ENCODE assay signal across 8 mouse cellular contexts in genomic region chr11:102925351-102925717, GRCm38 (mm10). TPM values are rescaled to one million over a fixed set of nuclear protein-coding genes. Genes with fewer than 3 reads are reported as not detected.
A peak's percentile ranks its signal among the peaks of the same experiment; 100 is the strongest.
DNase-seq lines count a peak whose midpoint lies in the region; ATAC-seq and TF ChIP-seq lines count a peak whose summit lies in the region.

No protein-coding gene starts in this region.

- peaks cover 18% of the 10 kb centered on the region for H3K36me3 ChIP-seq in heart, embryonic 10.5 days
- peaks cover 0 to 20% of the 10 kb centered on the region in 2 experiments for H3K36me3 ChIP-seq in CH12.LX (replicated peaks in 1 of 2; ENCODE audit: control insufficient read depth in 1 of 2, insufficient read depth in 1 of 2, low read length in 1 of 2)
- H3K36me3 ChIP-seq in embryonic facial prominence, embryonic 11.5 days (replicated peaks; ENCODE audit: control insufficient read depth, insufficient read depth, low read depth, low read length), result no peaks in the 10 kb centered on the region
- peaks cover 16% of the 10 kb centered on the region for H3K36me3 ChIP-seq in megakaryocyte, embryonic 14.5 days (replicated peaks; ENCODE audit: low read length)

- H3K9ac ChIP-seq in CH12.LX (ENCODE audit: insufficient read depth, low read depth), result peak overlapping the region; percentile 59
- H3K9ac ChIP-seq in embryonic facial prominence, embryonic 11.5 days (replicated peaks; ENCODE audit: low read length), result peak overlapping the region; percentile 66

- no peaks in the 10 kb centered on the region for H3K9me3 ChIP-seq in heart, embryonic 10.5 days
- H3K9me3 ChIP-seq in CH12.LX (replicated peaks; ENCODE audit: low read length), result peaks cover 3% of the 10 kb centered on the region
- H3K9me3 ChIP-seq in embryonic facial prominence, embryonic 11.5 days (replicated peaks; ENCODE audit: control insufficient read depth, low read length), result no peaks in the 10 kb centered on the region
- H3K9me3 ChIP-seq in megakaryocyte, embryonic 14.5 days, result no peaks in the 10 kb centered on the region

- H3K4me2 ChIP-seq in CH12.LX (ENCODE audit: insufficient read depth, low read depth, poor library complexity, severe bottlenecking), result peak overlapping the region; percentile 63; the same call in 1 of the 2 replicates
- H3K4me2 ChIP-seq in embryonic facial prominence, embryonic 11.5 days (ENCODE audit: low read depth, low read length), result peak overlapping the region; percentile 44

- H3K27me3 ChIP-seq in heart, embryonic 10.5 days (ENCODE audit: insufficient read depth, poor library complexity, severe bottlenecking), result no peaks in the 10 kb centered on the region
- peaks cover 8% of the 10 kb centered on the region for H3K27me3 ChIP-seq in CH12.LX (replicated peaks)
- no peaks in the 10 kb centered on the region for H3K27me3 ChIP-seq in embryonic facial prominence, embryonic 11.5 days (ENCODE audit: control insufficient read depth, insufficient read depth, low read length)
- peaks cover 4% of the 10 kb centered on the region for H3K27me3 ChIP-seq in megakaryocyte, embryonic 14.5 days (replicated peaks)

- peak overlapping the region; percentile 93 for H3K27ac ChIP-seq in heart, embryonic 10.5 days
- peak overlapping the region; percentile 89 for H3K27ac ChIP-seq in CH12.LX (ENCODE audit: insufficient read depth, low read depth)
- H3K27ac ChIP-seq in embryonic facial prominence, embryonic 11.5 days (replicated peaks; ENCODE audit: low read depth, low read length), result peak overlapping the region; percentile 87

- no peak for DNase-seq in heart, embryonic 10.5 days (ENCODE audit: low spot score)
- no peak for DNase-seq in heart, adult 8-10 months (ENCODE audit: low spot score)
- peak; percentile 95 for DNase-seq in CH12.LX (ENCODE audit: extremely low read depth)
- DNase-seq in embryonic facial prominence, embryonic 11.5 days (ENCODE audit: low spot score), result peak; percentile 74
- DNase-seq in cerebellum, adult 11 months, result no peak
- DNase-seq in ovary, postnatal 14 days (ENCODE audit: low spot score), result no peak

- peak in 1 of 2 experiments; percentile 75; a peak in 3 of 4 replicates for TF ChIP-seq CTCF in CH12.LX (conservative IDR thresholded peaks at IDR 0.05 in 1 of 2, IDR thresholded peaks at IDR 0.05 in 1 of 2; ENCODE audit: low read depth in 2 of 2, low read length in 2 of 2)

- H3K4me1 ChIP-seq in heart, embryonic 10.5 days, result peaks cover 18% of the 10 kb centered on the region
- H3K4me1 ChIP-seq in CH12.LX (ENCODE audit: control insufficient read depth in 1 of 2, insufficient read depth in 2 of 2), result peaks cover 11 to 34% of the 10 kb centered on the region in 2 experiments
- no peaks in the 10 kb centered on the region for H3K4me1 ChIP-seq in embryonic facial prominence, embryonic 11.5 days (ENCODE audit: control insufficient read depth, insufficient read depth, low read length)
- H3K4me1 ChIP-seq in megakaryocyte, embryonic 14.5 days, result peaks cover 38% of the 10 kb centered on the region

- 0 out of 2 replicates have a peak, but pooled peaks have one; percentile 21 for ATAC-seq in embryonic facial prominence, embryonic 11.5 days (replicated peaks; ENCODE audit: insufficient number of reproducible peaks, low FRiP score, low TSS enrichment, low read depth)
- ATAC-seq in inflammation-experienced regulatory T-cells, adult 6 months, result peak; percentile 57

- peak overlapping the region; percentile 87 for H3K4me3 ChIP-seq in heart, embryonic 10.5 days
- peak overlapping the region; percentile 59 to 83 (median 71) for H3K4me3 ChIP-seq in CH12.LX (replicated peaks in 1 of 3; ENCODE audit: low read depth in 2 of 3, low read length in 2 of 3, poor library complexity in 1 of 3)
- peak overlapping the region; percentile 81 for H3K4me3 ChIP-seq in embryonic facial prominence, embryonic 11.5 days (ENCODE audit: low read depth, low read length)
- peak overlapping the region; percentile 98 for H3K4me3 ChIP-seq in megakaryocyte, embryonic 14.5 days (replicated peaks)

- dilution Hi-C loops in CH12.LX (cut with MboI; ENCODE audit: extremely low pct_ligation_motif_present, extremely low pct_unique_long_range_greater_than_20kb, low sequenced_read_pairs), result no loop called here

- TF ChIP-seq EP300 in CH12.LX (IDR thresholded peaks at IDR 0.05; ENCODE audit: low read length), result no peak

- no peak for TF ChIP-seq POLR2A in CH12.LX (IDR thresholded peaks at IDR 0.05; ENCODE audit: low read depth, low read length)

- in situ Hi-C loops in CH12.LX (cut with MboI; ENCODE audit: low pct_ligation_motif_present, low pct_unique_long_range_greater_than_20kb, low sequenced_read_pairs), result no loop called here

- WGBS in heart, embryonic 10.5 days, result 2% methylated on average over 10 of the region's 10 CpGs
- WGBS in embryonic facial prominence, embryonic 11.5 days, result 2% methylated on average over 10 of the region's 10 CpGs

- H3K79me2 ChIP-seq in CH12.LX (replicated peaks; ENCODE audit: control insufficient read depth, extremely low read depth, insufficient read depth, poor library complexity, severe bottlenecking), result peaks cover 41% of the 10 kb centered on the region

- TF ChIP-seq RAD21 in CH12.LX (IDR thresholded peaks at IDR 0.05; ENCODE audit: low read depth, low read length), result peak; percentile 63

TF ChIP-seq in CH12.LX, 34 proteins besides CTCF, POLR2A, EP300 and RAD21 (continues in another document):
- peak; percentile 76 for TF ChIP-seq RCOR1 (conservative IDR thresholded peaks at IDR 0.05; ENCODE audit: low read depth, low read length)
- no peak; the same call in 1 of the 2 replicates for TF ChIP-seq HCFC1 (IDR thresholded peaks at IDR 0.05; ENCODE audit: low read depth, low read length)
- no peak for TF ChIP-seq E2F4 (IDR thresholded peaks at IDR 0.05; ENCODE audit: insufficient replicate concordance, low read depth, low read length)
- peak; percentile 49; the same call in 1 of the 2 replicates for TF ChIP-seq ETS1 (conservative IDR thresholded peaks at IDR 0.05; ENCODE audit: low read depth, low read length)
- peak; percentile 45 for TF ChIP-seq IRF4 (IDR thresholded peaks at IDR 0.05; ENCODE audit: low read depth, low read length)
- TF ChIP-seq ZC3H11A (IDR thresholded peaks at IDR 0.05; ENCODE audit: low read depth, low read length), result peak; percentile 39; the same call in 1 of the 2 replicates
- TF ChIP-seq BHLHE40 (IDR thresholded peaks at IDR 0.05; ENCODE audit: low read depth, low read length), result peak; percentile 86
- peak; percentile 67 for TF ChIP-seq SMC3 (IDR thresholded peaks at IDR 0.05; ENCODE audit: low read depth, low read length)

RNA-seq across cellular contexts. Expression of gene Kif18b, which starts 0.4 kb away (rescaled TPM):
- 7.7 and 12.1 TPM in 2 replicates for polyA plus RNA-seq in heart, embryonic 10.5 days (2016; fragmentation: Nextera tagmentation; extraction: Ambion mirVana)
- under 1 TPM in 3 of 4 experiments, not detected in 1; 0.08 to 0.37 (median 0.13) TPM for total RNA-seq in heart, adult 8-10 months (2022)
- total RNA-seq in CH12.LX (2012; rRNA removed) (50.1 and 54.4 TPM in 2 replicates), CH12.LX (2014; rRNA removed) (30.5 and 32.6 TPM in 2 replicates)
- 47.6 and 54.0 TPM in 2 replicates for polyA plus RNA-seq in CH12.LX (2012; ENCODE audit: insufficient read length, low read depth)
- 7.1 and 7.4 TPM in 2 replicates for polyA plus RNA-seq in embryonic facial prominence, embryonic 11.5 days (2014; fragmentation: Nextera tagmentation; extraction: Ambion mirVana)
- 1 to 10 TPM in 1 of 3 experiments, under 1 TPM in 2; 0.56 to 8.2 (median 0.61) TPM for polyA plus RNA-seq in inflammation-experienced regulatory T-cells, adult 6 months (2017; shearing (Covaris generic))
- polyA plus RNA-seq in megakaryocyte, embryonic 14.5 days (2012; ENCODE audit: insufficient read depth, low replicate concordance), result 11.5 and 18.4 TPM in 2 replicates

RNA-seq across cellular contexts. Expression of gene C1ql1, which starts 21.2 kb away (rescaled TPM):
- polyA plus RNA-seq in heart, embryonic 10.5 days (2016; fragmentation: Nextera tagmentation; extraction: Ambion mirVana), result 0.34 and 0.98 TPM in 2 replicates
- total RNA-seq in heart, adult 8-10 months (2022), result not detected
- not detected in 2 replicates for total RNA-seq in CH12.LX (2012; rRNA removed)
- not detected in 2 replicates for total RNA-seq in CH12.LX (2014; rRNA removed)
- not detected in 2 replicates for polyA plus RNA-seq in CH12.LX (2012; ENCODE audit: insufficient read length, low read depth)
- polyA plus RNA-seq in embryonic facial prominence, embryonic 11.5 days (2014; fragmentation: Nextera tagmentation; extraction: Ambion mirVana), result 4.0 and 4.1 TPM in 2 replicates
- polyA plus RNA-seq in inflammation-experienced regulatory T-cells, adult 6 months (2017; shearing (Covaris generic)), result not detected
- not detected in 2 replicates for polyA plus RNA-seq in megakaryocyte, embryonic 14.5 days (2012; ENCODE audit: insufficient read depth, low replicate concordance)

RNA-seq across cellular contexts. Expression of gene Gfap, which starts 24.6 kb away (rescaled TPM):
- polyA plus RNA-seq in heart, embryonic 10.5 days (2016; fragmentation: Nextera tagmentation; extraction: Ambion mirVana), result 0.05 and 0.09 TPM in 2 replicates
- total RNA-seq in heart, adult 8-10 months (2022), result under 1 TPM; 0.09 to 0.38 (median 0.27) TPM
- total RNA-seq in CH12.LX (2012; rRNA removed) (not detected in 2 replicates), CH12.LX (2014; rRNA removed) (not detected in 2 replicates)
- polyA plus RNA-seq in CH12.LX (2012; ENCODE audit: insufficient read length, low read depth), result not detected in 2 replicates
- 0.22 and 0.25 TPM in 2 replicates for polyA plus RNA-seq in embryonic facial prominence, embryonic 11.5 days (2014; fragmentation: Nextera tagmentation; extraction: Ambion mirVana)
- not detected for polyA plus RNA-seq in inflammation-experienced regulatory T-cells, adult 6 months (2017; shearing (Covaris generic))
- polyA plus RNA-seq in megakaryocyte, embryonic 14.5 days (2012; ENCODE audit: insufficient read depth, low replicate concordance), result not detected in 2 replicates

RNA-seq across cellular contexts. Expression of gene Fam187a, which starts 40.4 kb away (rescaled TPM):
- not detected in 2 replicates for polyA plus RNA-seq in heart, embryonic 10.5 days (2016; fragmentation: Nextera tagmentation; extraction: Ambion mirVana)
- not detected for total RNA-seq in heart, adult 8-10 months (2022)
- total RNA-seq in CH12.LX (2012; rRNA removed), result not detected in 2 replicates
- not detected in 2 replicates for total RNA-seq in CH12.LX (2014; rRNA removed)
- not detected in 2 replicates for polyA plus RNA-seq in CH12.LX (2012; ENCODE audit: insufficient read length, low read depth)
- not detected in 2 replicates for polyA plus RNA-seq in embryonic facial prominence, embryonic 11.5 days (2014; fragmentation: Nextera tagmentation; extraction: Ambion mirVana)
- not detected for polyA plus RNA-seq in inflammation-experienced regulatory T-cells, adult 6 months (2017; shearing (Covaris generic))
- polyA plus RNA-seq in megakaryocyte, embryonic 14.5 days (2012; ENCODE audit: insufficient read depth, low replicate concordance), result not detected in 2 replicates

RNA-seq across cellular contexts. Expression of gene Ccdc103, which starts 44.3 kb away (rescaled TPM):
- polyA plus RNA-seq in heart, embryonic 10.5 days (2016; fragmentation: Nextera tagmentation; extraction: Ambion mirVana), result 0.62 and 0.93 TPM in 2 replicates
- under 1 TPM in 3 of 4 experiments, not detected in 1; 0.30 to 0.35 (median 0.34) TPM for total RNA-seq in heart, adult 8-10 months (2022)
- total RNA-seq in CH12.LX (2012; rRNA removed) (0.38 and 0.42 TPM in 2 replicates), CH12.LX (2014; rRNA removed) (0.24 and 0.58 TPM in 2 replicates)
- polyA plus RNA-seq in CH12.LX (2012; ENCODE audit: insufficient read length, low read depth), result 0.20 TPM in 1 of 2 replicates, not detected in the other
- 1.00 and 1.5 TPM in 2 replicates for polyA plus RNA-seq in embryonic facial prominence, embryonic 11.5 days (2014; fragmentation: Nextera tagmentation; extraction: Ambion mirVana)
- not detected for polyA plus RNA-seq in inflammation-experienced regulatory T-cells, adult 6 months (2017; shearing (Covaris generic))
- not detected in 2 replicates for polyA plus RNA-seq in megakaryocyte, embryonic 14.5 days (2012; ENCODE audit: insufficient read depth, low replicate concordance)

Comparison
In these comparisons a context has a peak if more than half of its experiments do, and no peak if none do; other contexts are left out.
1. DNase-seq: peak in CH12.LX (single experiment) and embryonic facial prominence, embryonic 11.5 days (single experiment); none in heart, embryonic 10.5 days (single experiment), heart, adult 8-10 months (single experiment), cerebellum, adult 11 months (single experiment) and ovary, postnatal 14 days (single experiment).
2. Peak in every context shown above with its lines, with median percentiles within 50 percentile points of each other: H3K27ac ChIP-seq and H3K4me3 ChIP-seq.